Mouse (Mus musculus) hindbrain, embryonic 12.5 days (tissue): ENCODE data around the gene Palm2. TPM values are rescaled to one million over a fixed set of nuclear protein-coding genes. Genes with fewer than 3 reads are reported as not detected.

Source experiments
- ATAC-seq: fragments of 200-750 bp; cut with Nextera tagmentation; 2 replicates; pipeline ENCODE4 v1.8.0; 2017; ENCODE audit warnings: moderate TSS enrichment; ENCODE audit not compliant: low FRiP score
- H3K27ac ChIP-seq: fragments of 300-500 bp; sonication (generic); 2 replicates; pipeline ENCODE4 v1.5.1; 2016; ENCODE audit warnings: mild to moderate bottlenecking
- H3K27me3 ChIP-seq: fragments of 300-500 bp; sonication (generic); 2 replicates; pipeline ENCODE4 v1.6.1; 2016; ENCODE audit warnings: mild to moderate bottlenecking
- H3K36me3 ChIP-seq: fragments of 300-500 bp; sonication (generic); 2 replicates; pipeline ENCODE4 v1.6.1; 2016; ENCODE audit warnings: mild to moderate bottlenecking
- H3K4me1 ChIP-seq: fragments of 300-500 bp; sonication (generic); 2 replicates; pipeline ENCODE4 v1.6.1; 2016
- H3K4me2 ChIP-seq: fragments of 300-500 bp; sonication (generic); replicated peaks from 2 replicates; pipeline ENCODE4 v1.6.1; 2016; ENCODE audit warnings: mild to moderate bottlenecking
- H3K4me3 ChIP-seq: fragments of 300-500 bp; sonication (generic); 2 replicates; pipeline ENCODE4 v1.5.1; 2016; ENCODE audit warnings: mild to moderate bottlenecking
- H3K9ac ChIP-seq: fragments of 300-500 bp; sonication (generic); 2 replicates; pipeline ENCODE4 v1.6.1; 2016; ENCODE audit warnings: mild to moderate bottlenecking, moderate library complexity
- H3K9me3 ChIP-seq: fragments of 300-500 bp; sonication (generic); replicated peaks from 2 replicates; pipeline ENCODE4 v1.6.1; 2016; ENCODE audit warnings: mild to moderate bottlenecking
- WGBS: fragments of 180-500 bp; shearing (Covaris S2); methylation state at CpG from one replicate; pipeline ENCODE4 v1.1.7; 2016; 5-methylcytosine and 5-hydroxymethylcytosine counted together
- polyA plus RNA-seq: library from polyadenylated mRNA; unstranded; fragments of >200 nt; fragmentation: Nextera tagmentation; extraction: Ambion mirVana; gene quantifications from 2 replicates; pipeline ENCODE4 v1.2.1, GENCODE M21; 2016

The Palm2 gene
- polyA plus RNA-seq, 1 experiment from 2014 or later, result 6.0 TPM

GRCm38 (mm10) chr4:57703574-57704470 lies 269.8 kb downstream of the Palm2 start:
- no peak overlapping the region for H3K9ac ChIP-seq
- H3K27ac ChIP-seq, result no peak overlapping the region
- ATAC-seq, result no peak
- no peak overlapping the region for H3K4me2 ChIP-seq
- no peaks in the 10 kb centered on the region for H3K4me1 ChIP-seq
- H3K4me3 ChIP-seq, result no peak overlapping the region
- 83% methylated on average over 11 of the region's 11 CpGs for WGBS
- no peaks in the 10 kb centered on the region for H3K36me3 ChIP-seq
- no peaks in the 10 kb centered on the region for H3K9me3 ChIP-seq
- no peaks in the 10 kb centered on the region for H3K27me3 ChIP-seq

GRCm38 (mm10) chr4:57704575-57704974 lies 270.5 kb downstream of the Palm2 start:
- Histone ChIP-seq H3K36me3 (no peaks in the 10 kb centered on the region), H3K9ac (no peak overlapping the region), H3K27me3 (no peaks in the 10 kb centered on the region), H3K4me1 (no peaks in the 10 kb centered on the region), H3K4me3 (no peak overlapping the region), H3K4me2 (no peak overlapping the region), H3K27ac (no peak overlapping the region), H3K9me3 (no peaks in the 10 kb centered on the region)
- WGBS, result 83% methylated on average over 7 of the region's 7 CpGs
- no peak for ATAC-seq

- Histone ChIP-seq H3K36me3 (no peaks in the 10 kb centered on the region), H3K9me3 (no peaks in the 10 kb centered on the region), H3K27ac (no peak overlapping the region), H3K4me1 (peaks cover 4% of the 10 kb centered on the region; the same call in 1 of the 2 replicates), H3K9ac (no peak overlapping the region), H3K4me3 (no peak overlapping the region), H3K27me3 (no peaks in the 10 kb centered on the region), H3K4me2 (no peak overlapping the region)
- no peak for ATAC-seq
Observed at GRCm38 (mm10) chr4:57715849-57716248, 281.8 kb downstream of the Palm2 start.

DNA sequence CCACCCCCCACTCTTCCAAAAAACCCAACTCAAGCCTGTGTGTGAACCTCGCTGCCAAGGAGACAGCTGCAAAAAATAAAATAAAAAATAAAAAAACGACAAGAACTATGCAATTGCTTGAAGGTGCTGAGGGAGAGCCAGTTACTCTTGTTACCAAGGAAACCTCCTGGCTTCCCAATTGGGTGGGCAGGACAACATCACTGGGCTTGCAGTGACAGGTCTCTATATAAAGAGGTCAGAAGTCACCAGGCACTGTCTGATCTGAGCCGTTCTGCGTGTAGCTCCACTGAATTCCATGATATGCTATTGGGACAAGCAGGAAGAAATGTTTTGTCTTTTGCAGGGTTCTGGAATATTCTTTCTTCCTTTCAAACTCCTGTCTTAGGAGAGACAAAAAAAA lies 282.7 kb downstream of the Palm2 start:
- H3K4me1 ChIP-seq, result peaks cover 4% of the 10 kb centered on the region; the same call in 1 of the 2 replicates
- no peak overlapping the region for H3K4me2 ChIP-seq
- no peaks in the 10 kb centered on the region for H3K27me3 ChIP-seq
- H3K4me3 ChIP-seq, result no peak overlapping the region
- no peaks in the 10 kb centered on the region for H3K36me3 ChIP-seq
- H3K9me3 ChIP-seq, result no peaks in the 10 kb centered on the region
- 37% methylated on average over 4 of the region's 4 CpGs for WGBS
- no peak overlapping the region for H3K27ac ChIP-seq
- H3K9ac ChIP-seq, result no peak overlapping the region
- ATAC-seq, result no peak; the same call in 1 of the 2 replicates

- Histone ChIP-seq H3K4me2 (no peak within 1 kb of the TSS), H3K27ac (no peak within 1 kb of the TSS), H3K36me3 (no peaks in the 10 kb centered on the region), H3K9me3 (no peaks in the 10 kb centered on the region), H3K4me1 (peaks cover 4% of the 10 kb centered on the region; the same call in 1 of the 2 replicates), H3K9ac (no peak within 1 kb of the TSS), H3K27me3 (no peaks in the 10 kb centered on the region), H3K4me3 (no peak within 1 kb of the TSS)
- WGBS, result 83% methylated on average over 9 of the region's 9 CpGs
- ATAC-seq, result no peak
Observed at GRCm38 (mm10) chr4:57717354-57717753, 283.3 kb downstream of the Palm2 start, which contains the start of gene Akap2. Gene Akap2 (plus strand): TSS chr4:57717657.

DNA sequence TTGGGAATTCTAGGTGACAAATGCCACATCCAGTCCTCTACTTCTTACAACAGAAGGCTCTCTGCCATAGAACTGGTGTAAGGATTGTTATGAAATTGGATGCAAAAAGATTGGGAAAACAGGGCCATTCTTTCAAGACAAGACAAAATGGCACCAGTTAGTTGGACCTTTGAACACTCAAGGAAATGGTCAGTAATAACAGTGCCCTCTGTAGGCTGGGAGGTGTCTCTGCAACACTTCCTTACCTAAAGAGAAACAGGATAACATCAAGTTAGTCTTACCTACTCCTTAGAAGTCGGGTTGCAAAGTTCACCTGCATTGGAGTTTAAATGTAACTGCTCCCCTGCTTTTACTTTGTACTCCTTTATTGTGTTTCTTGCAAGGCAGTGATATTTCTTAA lies 285.3 kb downstream of the Palm2 start:
- WGBS, result 93% methylated on average over 1 of the region's 1 CpGs
- H3K4me3 ChIP-seq, result no peak overlapping the region
- H3K4me2 ChIP-seq, result no peak overlapping the region
- no peak overlapping the region for H3K9ac ChIP-seq
- no peak overlapping the region for H3K27ac ChIP-seq
- H3K27me3 ChIP-seq, result no peaks in the 10 kb centered on the region
- H3K4me1 ChIP-seq, result peaks cover 4% of the 10 kb centered on the region; the same call in 1 of the 2 replicates
- no peaks in the 10 kb centered on the region for H3K9me3 ChIP-seq
- ATAC-seq, result no peak
- no peaks in the 10 kb centered on the region for H3K36me3 ChIP-seq

GRCm38 (mm10) chr4:57720869-57721361 lies 286.9 kb downstream of the Palm2 start:
- no peaks in the 10 kb centered on the region for H3K27me3 ChIP-seq
- ATAC-seq, result no peak
- H3K4me1 ChIP-seq, result peaks cover 4% of the 10 kb centered on the region; the same call in 1 of the 2 replicates
- H3K9me3 ChIP-seq, result no peaks in the 10 kb centered on the region
- H3K4me2 ChIP-seq, result no peak overlapping the region
- H3K27ac ChIP-seq, result no peak overlapping the region
- H3K9ac ChIP-seq, result no peak overlapping the region
- no peaks in the 10 kb centered on the region for H3K36me3 ChIP-seq
- WGBS, result 27% methylated on average over 7 of the region's 7 CpGs
- no peak overlapping the region for H3K4me3 ChIP-seq

DNA sequence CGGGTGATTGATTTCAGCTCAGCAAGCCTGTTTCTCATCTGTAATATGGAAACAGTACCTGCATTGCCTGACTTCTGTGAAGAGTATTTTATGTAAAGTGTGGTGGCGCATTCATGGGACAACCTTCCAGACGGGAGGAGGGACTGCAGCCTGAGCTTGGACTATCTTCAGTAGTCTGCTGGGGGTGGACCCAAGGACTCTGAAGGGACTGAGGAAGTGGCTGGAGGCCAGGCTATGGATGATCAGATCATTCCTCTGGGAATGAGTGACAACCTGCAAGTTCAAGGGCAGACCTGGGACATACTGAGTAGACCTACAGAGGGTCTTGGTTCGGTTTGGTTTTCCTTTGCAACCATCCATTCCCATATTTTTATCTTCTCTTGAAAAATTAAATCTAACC lies 288.2 kb downstream of the Palm2 start:
- Histone ChIP-seq H3K4me1 (peaks cover 4% of the 10 kb centered on the region; the same call in 1 of the 2 replicates), H3K27me3 (no peaks in the 10 kb centered on the region), H3K4me3 (no peak overlapping the region), H3K27ac (no peak overlapping the region), H3K9me3 (no peaks in the 10 kb centered on the region), H3K36me3 (no peaks in the 10 kb centered on the region), H3K4me2 (no peak overlapping the region), H3K9ac (no peak overlapping the region)
- 84% methylated on average over 4 of the region's 4 CpGs for WGBS
- no peak for ATAC-seq

DNA sequence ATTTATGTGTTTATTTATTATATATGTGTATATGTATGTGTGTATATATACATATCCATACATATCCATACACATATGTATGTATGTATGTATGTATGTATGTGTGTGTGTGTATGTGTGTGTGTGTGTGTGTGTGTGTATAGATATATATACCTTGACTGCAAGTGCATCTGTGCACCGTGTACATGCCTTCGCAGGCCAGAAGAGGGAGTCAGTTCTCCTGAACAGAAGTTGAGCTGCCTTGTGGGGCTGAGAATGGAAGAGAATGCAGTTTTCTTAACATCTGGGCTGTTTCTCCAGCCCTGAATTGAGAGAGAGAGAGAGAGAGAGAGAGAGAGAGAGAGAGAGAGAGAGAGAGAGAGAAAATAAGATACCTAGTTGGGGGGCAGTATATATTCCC lies 289.6 kb downstream of the Palm2 start:
- no peak for ATAC-seq
- H3K4me2 ChIP-seq, result no peak overlapping the region
- 58% methylated on average over 2 of the region's 2 CpGs for WGBS

GRCm38 (mm10) chr4:57725569-57725968 lies 291.5 kb downstream of the Palm2 start:
- H3K27ac ChIP-seq, result no peak overlapping the region
- H3K4me2 ChIP-seq, result no peak overlapping the region
- H3K4me3 ChIP-seq, result no peak overlapping the region
- H3K36me3 ChIP-seq, result no peaks in the 10 kb centered on the region
- no peak overlapping the region for H3K9ac ChIP-seq
- H3K27me3 ChIP-seq, result no peaks in the 10 kb centered on the region
- ATAC-seq, result no peak
- WGBS, result 70% methylated on average over 1 of the region's 1 CpGs
- H3K4me1 ChIP-seq, result 0 out of 2 replicates have a peak, but pooled peaks cover 3% of the 10 kb centered on the region
- no peaks in the 10 kb centered on the region for H3K9me3 ChIP-seq

More for the DNA sequence above, 289.6 kb downstream of the Palm2 start:
- Histone ChIP-seq H3K27ac (no peak overlapping the region), H3K4me1 (0 out of 2 replicates have a peak, but pooled peaks cover 4% of the 10 kb centered on the region), H3K9me3 (no peaks in the 10 kb centered on the region), H3K4me3 (no peak overlapping the region), H3K36me3 (no peaks in the 10 kb centered on the region), H3K9ac (no peak overlapping the region), H3K27me3 (no peaks in the 10 kb centered on the region)

DNA sequence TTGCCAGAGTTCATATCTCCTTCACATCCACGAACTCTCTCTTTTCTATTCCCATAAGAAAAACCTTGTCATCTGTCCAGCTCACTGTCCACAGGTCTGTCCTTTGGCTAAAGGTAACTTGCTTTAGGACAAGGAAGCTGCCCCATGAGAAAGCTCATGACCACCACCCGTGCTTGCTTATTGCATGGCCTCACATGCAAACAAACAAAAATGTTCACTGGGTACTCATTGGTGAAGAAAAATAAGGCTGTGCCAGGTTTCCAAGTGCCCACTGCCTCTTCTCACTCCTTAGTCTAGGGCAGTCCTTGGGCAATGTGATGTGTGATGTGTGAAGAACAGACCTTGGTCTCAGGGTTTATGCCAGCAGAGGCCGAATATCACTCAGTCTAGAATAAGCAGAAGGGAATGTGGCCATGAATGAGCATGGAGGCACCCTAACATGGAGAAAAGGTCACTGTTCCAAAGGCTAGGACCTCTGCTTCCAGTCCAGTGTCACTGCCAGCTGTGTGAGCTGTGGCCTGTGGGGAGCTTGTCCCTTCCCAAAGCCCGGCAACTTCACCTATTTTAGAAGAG lies 294.6 kb downstream of the Palm2 start:
- no peaks in the 10 kb centered on the region for H3K36me3 ChIP-seq
- ATAC-seq, result no peak
- H3K4me1 ChIP-seq, result no peaks in the 10 kb centered on the region
- H3K4me3 ChIP-seq, result no peak overlapping the region
- H3K9ac ChIP-seq, result no peak overlapping the region
- H3K9me3 ChIP-seq, result no peaks in the 10 kb centered on the region
- WGBS, result 87% methylated on average over 4 of the region's 4 CpGs
- H3K4me2 ChIP-seq, result no peak overlapping the region
- no peaks in the 10 kb centered on the region for H3K27me3 ChIP-seq
- no peak overlapping the region for H3K27ac ChIP-seq

GRCm38 (mm10) chr4:57730047-57730446 lies 296.0 kb downstream of the Palm2 start:
- Histone ChIP-seq H3K9ac (no peak overlapping the region), H3K4me2 (no peak overlapping the region), H3K4me3 (no peak overlapping the region), H3K27me3 (no peaks in the 10 kb centered on the region), H3K9me3 (no peaks in the 10 kb centered on the region), H3K27ac (no peak overlapping the region), H3K4me1 (no peaks in the 10 kb centered on the region), H3K36me3 (no peaks in the 10 kb centered on the region)
- 93% methylated on average over 6 of the region's 6 CpGs for WGBS
- ATAC-seq, result no peak
